Mouse (Mus musculus): ENCODE measurements around the gene Abcf1.

GRCm38 (mm10) chr17:36003331-36003730, 33.8 kb upstream of the Abcf1 start:
- no peak for TF ChIP-seq POLR2A (IDR thresholded peaks at IDR 0.05; ENCODE audit: low read depth, low read length)
- no peak for TF ChIP-seq CTCF (IDR thresholded peaks at IDR 0.05; ENCODE audit: borderline replicate concordance, insufficient read depth, low read length)
